Mouse (Mus musculus): Measurements from ENCODE around the gene Slc35e3.

DNA sequence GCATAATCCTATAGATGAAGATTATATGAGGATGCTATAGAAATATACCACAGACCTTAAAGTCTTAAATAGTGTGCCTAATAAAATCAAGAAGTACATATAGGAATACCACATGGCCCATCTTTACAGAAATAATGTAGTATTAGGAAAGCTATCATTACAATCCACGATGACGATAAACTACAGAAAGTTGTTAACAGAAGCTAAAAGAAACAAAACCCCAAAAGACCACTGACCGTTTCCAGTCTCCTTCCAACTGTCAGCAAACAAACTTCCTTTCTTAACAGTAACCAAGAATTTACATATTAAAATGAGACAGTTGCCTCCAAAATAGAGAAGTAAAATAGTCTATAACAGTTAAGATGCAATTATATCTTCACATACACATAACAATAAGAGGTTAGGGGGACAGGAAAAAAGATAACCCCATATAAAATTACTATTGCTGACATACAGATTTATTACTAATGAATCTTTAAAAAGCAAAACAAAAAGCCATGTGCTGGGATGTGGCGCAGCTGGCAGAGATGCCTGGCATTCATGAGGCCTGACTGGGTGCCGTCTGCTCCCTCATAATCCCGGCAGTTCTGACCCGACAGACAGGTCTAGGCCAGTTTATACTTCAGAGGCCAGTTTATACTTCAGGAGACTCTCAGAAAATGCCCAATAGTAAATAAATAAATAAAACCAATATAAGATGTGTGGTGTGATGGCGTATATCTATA, 33.6 kb upstream of the Slc35e3 start:
- TF ChIP-seq TAL1 (IDR thresholded peaks at IDR 0.05; ENCODE audit: low read length): no peak
- no peak for TF ChIP-seq GATA1 (IDR thresholded peaks at IDR 0.05; ENCODE audit: low read length)
